Mouse (Mus musculus) Patski (cell line): Measurements from ENCODE around the gene Olfr824. TPM values are rescaled to one million over a fixed set of nuclear protein-coding genes. Genes with fewer than 3 reads are reported as not detected.
"Not testable (repeated sequence)": the region's sequence is repeated elsewhere in the genome, so short reads cannot be mapped to it uniquely, and the experiment has no call there.

Experiments used
- ATAC-seq: fragments of 100-300 bp; one replicate; pipeline ENCODE4 v1.8.0; 2021
- CTCF ChIA-PET: fragments of 350-600 bp; sonication (Branson Sonifier 250); formaldehyde crosslinking; loops from one replicate; lab custom pipeline; 2022; ENCODE audit warnings: inconsistent platforms; lab: Charles Lee
- POLR2A ChIA-PET: fragments of 350-600 bp; sonication (Branson Sonifier 250); formaldehyde crosslinking; loops from one replicate; lab custom pipeline; 2022; ENCODE audit warnings: antibody characterized with exemption, inconsistent platforms; lab: Charles Lee
- DNase-seq: peaks from one replicate; pipeline ENCODE4 v3.0.0-alpha.2; 2011; ENCODE audit warnings: low read depth, low spot score
- H3K27me3 ChIP-seq: fragments of 371-371 bp; one replicate; pipeline ENCODE4 v1.5.1; 2021
- CTCF ChIP-seq: fragments of 100-300 bp; IDR thresholded peaks from one replicate; pipeline ENCODE4 v1.5.1; 2021
- in situ Hi-C: fragments of 300-500 bp; cut with MboI; formaldehyde crosslinking; loops from 3 replicates; pipeline ENCODE4 v1.11.1; 2018; ENCODE audit warnings: low pct_unique_long_range_greater_than_20kb, mixed read lengths
- polyA plus RNA-seq: library from polyadenylated mRNA; unstranded; gene quantifications from one replicate; pipeline ENCODE4 v1.2.3, GENCODE M21; 2021

Olfr824 gene
- polyA plus RNA-seq = not detected

GRCm38 (mm10) chr10:130129900-130130299 lies at the start of gene Olfr824:
Olfr824 (minus strand) TSS chr10:130130000.
- H3K27me3 ChIP-seq, POLR2A ChIA-PET, CTCF ChIA-PET, DNase-seq, in situ Hi-C loops, ATAC-seq: not testable (repeated sequence)

GRCm38 (mm10) chr10:130166666-130167065 lies 36.9 kb upstream of the Olfr824 start, which contains the start of gene Olfr825:
Olfr825 (minus strand) TSS chr10:130166766.
- no peak for ATAC-seq
- CTCF ChIA-PET = no interaction called here
- TF ChIP-seq CTCF = no peak
- POLR2A ChIA-PET = no interaction called here
- no peaks in the 10 kb centered on the region for H3K27me3 ChIP-seq
- DNase-seq = no peak
- in situ Hi-C loops = no loop called here

GRCm38 (mm10) chr10:130165196-130165595 lies 35.4 kb upstream of the Olfr824 start:
- CTCF ChIA-PET = no interaction called here

GRCm38 (mm10) chr10:130144121-130144520 lies 14.3 kb upstream of the Olfr824 start:
- in situ Hi-C loops = no loop called here
- DNase-seq (no peak), ATAC-seq (no peak)
- ChIA-PET POLR2A (no interaction called here), CTCF (no interaction called here)
- no peak for TF ChIP-seq CTCF
- no peaks in the 10 kb centered on the region for H3K27me3 ChIP-seq

More at GRCm38 (mm10) chr10:130165196-130165595, 35.4 kb upstream of the Olfr824 start:
- ATAC-seq (no peak), DNase-seq (no peak)
- no peaks in the 10 kb centered on the region for H3K27me3 ChIP-seq
- in situ Hi-C loops = no loop called here
- no peak for TF ChIP-seq CTCF
- POLR2A ChIA-PET = no interaction called here

DNA sequence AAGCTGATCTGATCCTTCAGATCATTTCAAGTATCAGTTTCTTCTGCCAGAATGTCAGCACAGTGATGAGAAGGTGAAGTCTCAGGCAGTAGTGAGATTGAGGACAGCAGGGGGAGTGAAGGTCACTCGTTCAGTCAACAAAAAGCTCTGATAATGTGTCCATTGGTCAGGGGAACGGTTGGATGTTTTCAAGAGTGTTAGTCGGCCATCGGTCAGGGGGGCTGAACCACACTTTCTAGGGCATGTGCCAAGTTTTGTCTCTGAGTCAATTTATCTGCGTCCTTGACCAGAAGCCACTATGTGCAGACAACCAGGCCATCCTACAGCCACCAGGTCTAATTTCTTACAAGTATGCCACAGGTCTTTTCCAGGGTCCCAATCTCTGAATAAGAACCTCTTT lies 12.7 kb upstream of the Olfr824 start:
- CTCF ChIA-PET, ATAC-seq, H3K27me3 ChIP-seq, DNase-seq, in situ Hi-C loops, POLR2A ChIA-PET: not testable (repeated sequence)

DNA sequence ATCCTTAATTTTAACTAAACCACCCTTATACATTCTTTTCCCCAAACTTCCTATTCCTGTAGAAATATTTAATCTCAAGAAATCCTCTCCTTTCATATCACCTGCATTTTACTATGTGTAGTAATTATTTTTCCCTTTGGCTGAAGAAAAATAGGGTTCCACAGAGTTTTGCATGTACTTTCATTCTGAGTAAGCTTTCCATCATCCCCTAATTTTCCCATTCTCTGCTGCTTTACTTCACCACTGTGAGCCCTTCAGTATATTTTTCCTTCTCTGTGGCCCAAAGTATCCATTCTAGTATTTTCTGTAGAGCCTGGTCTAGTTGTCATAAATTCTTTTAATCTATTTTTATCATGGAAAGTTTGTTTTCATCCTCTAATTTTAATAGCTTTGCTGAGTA lies 5.0 kb upstream of the Olfr824 start:
- in situ Hi-C loops = no loop called here
- no peaks in the 10 kb centered on the region for H3K27me3 ChIP-seq
- no peak for TF ChIP-seq CTCF
- POLR2A ChIA-PET = no interaction called here
- no peak for ATAC-seq
- DNase-seq = no peak
- CTCF ChIA-PET = no interaction called here

DNA sequence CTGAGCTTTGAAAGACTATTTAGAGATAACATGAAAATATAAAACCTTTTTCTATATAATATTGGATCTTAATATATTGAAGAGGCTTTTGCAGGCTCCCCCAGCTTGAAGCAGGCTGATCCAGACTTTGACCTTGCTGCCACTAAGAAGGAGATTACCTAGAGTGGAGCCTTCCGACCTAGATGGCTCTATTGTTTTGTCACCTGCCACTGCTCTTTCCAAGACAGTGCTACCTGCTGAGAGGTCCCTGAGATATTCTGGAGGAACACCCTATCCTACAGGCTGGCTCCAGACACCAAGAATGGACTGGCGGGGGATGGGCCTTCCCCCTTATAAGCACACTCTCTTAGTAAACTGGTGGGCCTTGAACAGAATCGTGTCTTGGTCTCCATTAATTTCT lies 13.8 kb downstream of the Olfr824 start:
- CTCF ChIA-PET, ATAC-seq, H3K27me3 ChIP-seq, DNase-seq, in situ Hi-C loops, POLR2A ChIA-PET: not testable (repeated sequence)

GRCm38 (mm10) chr10:130115283-130115682 lies 14.5 kb downstream of the Olfr824 start, which contains the start of gene Olfr823:
Olfr823 (minus strand) TSS chr10:130115383.
- CTCF ChIA-PET, POLR2A ChIA-PET, ATAC-seq, H3K27me3 ChIP-seq, DNase-seq, in situ Hi-C loops: not testable (repeated sequence)

DNA sequence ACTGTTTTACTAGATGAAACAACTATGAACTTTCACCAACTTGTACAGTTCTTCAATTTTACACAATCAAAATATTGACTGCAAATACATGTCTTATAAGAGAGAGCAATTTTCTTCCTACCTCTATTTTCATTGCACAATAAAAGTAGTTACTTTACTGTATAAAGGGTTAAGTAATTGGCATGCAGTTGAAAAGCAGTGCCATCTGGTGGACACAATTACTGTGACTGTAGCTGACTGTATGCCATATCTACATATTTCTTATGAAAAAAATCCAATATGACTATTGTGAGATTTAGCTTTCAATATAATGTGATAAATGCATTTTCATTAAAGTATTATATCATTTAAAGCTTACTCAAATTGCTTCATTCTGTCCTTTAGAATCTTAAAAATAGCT lies 33.7 kb downstream of the Olfr824 start:
- in situ Hi-C loops = loop anchor here (25.0 kb wide), 1 partner anchor 534 kb away; the partner anchor contains the start of gene Olfr794
- TF ChIP-seq CTCF = peak; percentile 33
- no peak for DNase-seq
- POLR2A ChIA-PET = no interaction called here
- CTCF ChIA-PET = no interaction called here
- H3K27me3 ChIP-seq = peaks cover 15% of the 10 kb centered on the region
- no peak for ATAC-seq

DNA sequence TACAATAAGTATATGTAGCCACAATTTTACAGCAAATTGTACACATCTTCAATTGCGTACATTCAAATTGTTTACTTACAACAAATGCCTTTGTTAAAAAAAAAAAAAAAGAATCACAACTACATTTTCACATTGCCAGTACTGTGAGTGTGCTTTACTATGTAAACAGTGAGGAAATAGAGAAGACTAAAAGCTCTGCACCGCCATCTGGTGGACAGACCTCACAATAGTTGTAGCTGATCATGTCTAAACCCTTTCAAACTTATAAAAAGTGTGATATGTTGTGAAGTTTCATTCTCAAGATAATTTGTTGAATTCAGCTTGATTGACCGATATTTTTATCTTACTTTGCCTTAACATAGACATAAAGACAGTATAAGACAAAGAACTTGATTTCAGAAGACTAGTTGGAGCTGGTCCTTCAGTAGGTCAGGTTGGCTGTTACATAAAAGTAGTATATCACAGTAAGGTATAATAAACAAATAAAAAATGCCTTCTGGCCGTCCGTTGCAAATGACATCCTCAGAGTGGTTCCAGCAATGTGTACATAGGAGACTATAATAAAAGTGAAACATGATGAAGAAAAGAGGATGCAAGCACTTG lies 36.9 kb downstream of the Olfr824 start:
- CTCF ChIA-PET = interaction anchor here (0.9 to 1.1 kb wide), 2 partner anchors 59 to 1068 kb away, joined by 3 read pairs; no protein-coding TSS in a partner anchor
- TF ChIP-seq CTCF = peak; percentile 52
- in situ Hi-C loops = loop anchor here (5.0 to 25.0 kb wide), 2 partner anchors 531 to 1066 kb away; partner anchors contain the start of gene Olfr794
- POLR2A ChIA-PET = no interaction called here
- ATAC-seq (peak; percentile 51), DNase-seq (peak; percentile 3)
- H3K27me3 ChIP-seq = peaks cover 10% of the 10 kb centered on the region

Other genes with a start within 250 kb of the Olfr824 start
- not detected for gene Olfr815, start 224.1 kb downstream of the Olfr824 start, polyA plus RNA-seq
- gene Olfr816, start 214.4 kb downstream of the Olfr824 start, polyA plus RNA-seq = not detected
- gene Olfr818, start 180.9 kb downstream of the Olfr824 start, polyA plus RNA-seq = not detected
- gene Olfr819, start 162.7 kb downstream of the Olfr824 start, polyA plus RNA-seq = not detected
- not detected for gene Olfr247, start 153.9 kb downstream of the Olfr824 start, polyA plus RNA-seq
- gene Gm10310, start 144.9 kb downstream of the Olfr824 start, polyA plus RNA-seq = not detected
- not detected for gene Olfr820, start 117.4 kb downstream of the Olfr824 start, polyA plus RNA-seq
- not detected for gene Olfr821, start 99.7 kb downstream of the Olfr824 start, polyA plus RNA-seq
- 0.05 TPM for gene Olfr822, start 58.8 kb downstream of the Olfr824 start, polyA plus RNA-seq
- not detected for gene Olfr823, start 14.6 kb downstream of the Olfr824 start, polyA plus RNA-seq
- not detected for gene Olfr825, start 36.8 kb upstream of the Olfr824 start, polyA plus RNA-seq
- not detected for gene Olfr826, start 54.2 kb upstream of the Olfr824 start, polyA plus RNA-seq
- not detected for gene Olfr827, start 84.4 kb upstream of the Olfr824 start, polyA plus RNA-seq
- gene Neurod4, start 150.2 kb upstream of the Olfr824 start, polyA plus RNA-seq = not detected
- gene Tespa1, start 192.9 kb upstream of the Olfr824 start, polyA plus RNA-seq = 0.15 TPM